Mouse (Mus musculus) hematopoietic stem cell, adult 5-6 weeks (primary cell): Measurements from ENCODE around the gene Sgip1. TPM values are rescaled to one million over a fixed set of nuclear protein-coding genes. Genes with fewer than 3 reads are reported as not detected.

Experiments used
- ATAC-seq, 2 experiments: fragments of 125-278 bp in 1 of 2; replicated peaks in 1 of 2; 2 replicates each; pipeline ENCODE4 v1.8.0; 2016 to 2017; ENCODE audit warnings: inconsistent platforms in 2 of 2, mild to moderate bottlenecking in 2 of 2, moderate number of reproducible peaks in 2 of 2, low read depth in 1 of 2, moderate TSS enrichment in 1 of 2; ENCODE audit not compliant: low FRiP score in 2 of 2, poor library complexity in 2 of 2, severe bottlenecking in 2 of 2, insufficient read depth in 1 of 2, low TSS enrichment in 1 of 2
- total RNA-seq: library from RNA; stranded (forward); fragments of 172-1452, 232-1000 nt; gene quantifications from 2 replicates; pipeline ENCODE4 v1.2.3, GENCODE M21; 2017

The Sgip1 gene
- total RNA-seq, 1 experiment from 2014 or later: 3.2 TPM

- ATAC-seq: peak; percentile 12 to 66; a peak in 2 of 4 replicates
Measured at GRCm38 (mm10) chr4:102859259-102860194, 118.4 kb downstream of the Sgip1 start.

- ATAC-seq: no peak
Measured at GRCm38 (mm10) chr4:102862751-102863710, 121.9 kb downstream of the Sgip1 start.

DNA sequence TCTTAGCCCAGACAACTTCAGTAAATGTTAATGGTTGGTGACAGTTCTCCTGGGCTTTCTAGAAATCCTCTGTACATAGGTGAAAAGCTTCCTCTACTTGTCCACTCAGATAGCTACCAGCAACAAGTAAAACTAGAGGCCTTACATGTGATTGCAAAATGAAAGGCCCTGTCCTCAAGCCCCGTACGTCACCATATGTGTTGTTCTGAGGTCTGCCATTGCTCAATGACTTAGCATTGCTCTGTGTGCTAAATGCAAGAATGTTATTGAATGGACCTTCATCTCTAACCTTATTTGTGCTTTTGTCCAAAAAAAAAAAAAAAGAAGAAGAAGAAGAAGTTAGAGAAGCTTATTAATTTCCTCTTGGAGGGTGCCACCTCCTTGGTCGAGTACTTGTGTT is 125.4 kb downstream of the Sgip1 start:
- ATAC-seq: no peak

DNA sequence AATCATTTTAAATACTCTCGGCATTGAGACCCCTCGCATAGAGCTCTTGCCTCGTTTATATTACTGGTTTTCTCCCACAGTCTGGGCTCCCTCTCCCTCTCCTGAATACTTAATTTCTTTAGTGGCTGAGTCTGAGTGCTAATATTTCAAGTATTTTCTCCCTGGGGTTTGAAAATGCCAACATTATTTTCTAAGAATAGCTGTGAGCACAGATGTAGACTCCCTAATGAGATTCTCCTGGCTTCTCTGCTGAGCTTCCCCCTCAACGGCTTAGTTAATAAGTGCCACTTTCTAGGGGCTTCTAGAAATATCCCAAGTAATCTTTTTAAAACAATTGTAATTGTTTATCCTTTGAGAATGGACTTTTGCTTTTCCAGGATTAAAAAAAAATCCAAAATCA is 130.2 kb downstream of the Sgip1 start:
- no peak for ATAC-seq

DNA sequence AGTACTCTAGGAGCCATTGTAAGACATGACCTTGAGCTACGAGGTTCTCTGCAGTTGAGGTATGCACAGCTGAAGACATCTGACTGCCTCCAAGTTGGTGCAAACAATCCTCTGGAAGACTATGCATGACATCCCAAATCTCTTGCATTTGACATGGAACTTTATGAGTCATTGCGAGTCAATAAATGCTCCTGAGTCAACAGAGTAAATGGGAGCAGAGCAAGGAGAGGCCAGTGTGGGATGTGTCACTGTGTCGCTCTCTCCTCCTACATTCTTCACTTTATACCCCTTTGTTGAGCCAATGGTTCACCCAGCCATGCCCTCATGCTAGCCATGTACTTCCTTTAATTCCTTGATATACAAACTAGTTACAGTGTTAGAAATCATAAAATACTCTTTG is 142.0 kb downstream of the Sgip1 start:
- no peak for ATAC-seq

GRCm38 (mm10) chr4:102884228-102884627 is 143.1 kb downstream of the Sgip1 start:
- ATAC-seq: no peak

GRCm38 (mm10) chr4:102886459-102886858 is 145.4 kb downstream of the Sgip1 start:
- no peak for ATAC-seq

- ATAC-seq: no peak
Measured at GRCm38 (mm10) chr4:102886902-102887301, 145.8 kb downstream of the Sgip1 start.

DNA sequence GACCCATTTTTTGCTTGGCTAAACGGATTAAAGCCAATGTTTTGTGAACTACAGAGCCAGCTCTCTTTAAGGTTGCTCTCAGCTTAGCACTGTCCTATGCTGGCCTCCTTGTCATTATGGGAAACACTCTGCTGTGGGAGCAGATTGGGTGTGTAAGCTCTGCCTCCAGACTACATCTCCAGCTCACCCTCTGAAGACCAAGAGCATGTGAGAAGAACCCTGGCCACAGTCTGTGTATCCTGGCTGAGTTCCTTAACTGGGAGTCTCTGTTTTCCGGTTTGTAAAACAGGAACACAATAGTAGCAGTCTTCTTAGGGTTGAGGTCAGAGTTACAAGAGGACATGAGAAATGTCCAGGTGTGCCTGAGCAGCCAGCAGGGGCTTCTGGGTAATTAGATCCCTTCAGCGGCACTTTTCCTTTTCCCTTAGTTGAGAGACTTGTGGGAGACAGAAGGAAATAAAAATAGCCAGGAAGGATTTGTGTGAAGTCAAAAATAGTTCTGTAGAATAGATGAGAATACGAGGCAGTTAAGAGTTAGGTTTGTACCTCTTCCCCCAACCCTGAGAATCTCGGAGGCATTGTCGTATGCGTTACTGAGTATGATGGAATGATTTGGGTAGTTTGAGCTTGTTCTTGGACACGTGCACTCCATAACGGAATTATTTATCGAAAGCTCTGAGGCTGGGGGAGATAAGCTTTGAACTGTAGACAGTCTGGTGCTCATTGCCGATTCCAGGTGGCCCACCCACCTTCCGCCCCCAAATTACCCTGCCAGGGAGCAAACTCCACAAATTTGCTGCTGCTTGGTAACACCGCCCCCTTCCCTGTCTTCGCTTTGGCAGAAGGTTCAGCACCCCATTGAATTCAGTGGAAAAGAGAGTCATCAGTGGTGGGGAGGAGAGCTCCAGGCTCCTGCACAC is 146.9 kb downstream of the Sgip1 start:
- no peak for ATAC-seq

GRCm38 (mm10) chr4:102895866-102896265 is 154.8 kb downstream of the Sgip1 start:
- ATAC-seq: no peak

- ATAC-seq: no peak
Measured at GRCm38 (mm10) chr4:102898987-102899386, 157.9 kb downstream of the Sgip1 start.

GRCm38 (mm10) chr4:102899683-102900082 is 158.6 kb downstream of the Sgip1 start:
- no peak for ATAC-seq

DNA sequence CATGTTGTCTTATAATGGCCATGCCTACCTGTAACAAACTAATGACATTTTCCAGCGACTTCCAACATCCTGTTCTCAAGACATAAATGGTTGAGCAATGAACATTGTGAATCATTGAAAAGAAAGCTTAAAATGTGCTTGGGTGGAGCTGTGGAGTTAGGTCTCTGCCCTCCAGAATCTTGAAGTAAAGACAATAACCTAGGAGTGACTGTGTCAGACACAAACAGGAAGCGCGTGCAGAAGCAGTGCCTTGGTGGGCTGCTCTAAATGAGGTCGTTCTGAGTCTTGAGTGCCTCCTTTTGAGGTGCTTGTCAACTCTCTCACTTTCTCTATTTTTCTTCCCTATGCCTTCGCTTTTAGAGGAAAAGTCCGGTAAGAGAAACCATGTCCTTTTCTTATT is 159.1 kb downstream of the Sgip1 start:
- no peak for ATAC-seq

DNA sequence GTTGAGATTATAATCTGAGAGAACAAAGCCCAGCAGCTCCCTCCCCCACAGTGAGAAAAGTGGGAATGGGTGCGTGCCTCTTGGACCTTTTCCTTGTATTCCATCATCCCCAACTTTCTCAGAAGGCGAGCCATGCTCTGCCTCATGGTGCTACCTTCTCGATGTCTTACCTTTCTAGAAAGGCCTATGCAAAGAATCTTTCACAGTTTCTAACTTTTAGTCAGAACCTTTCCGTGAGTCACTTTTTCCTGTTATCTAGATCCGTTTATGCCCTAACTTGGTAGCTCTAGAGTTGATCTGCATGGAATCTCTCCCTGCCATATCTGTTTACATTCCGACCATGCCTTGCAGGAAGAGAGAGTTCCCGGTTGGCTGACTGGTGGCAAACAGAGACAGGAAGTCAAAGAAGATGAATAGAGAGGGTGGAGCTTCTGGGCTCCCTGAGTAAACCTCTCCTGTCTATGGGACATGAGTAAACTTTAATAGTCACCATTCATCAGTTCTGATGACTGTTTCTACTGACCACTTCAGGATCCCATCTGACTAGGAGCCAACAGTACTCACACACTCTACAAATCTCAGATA is 166.8 kb downstream of the Sgip1 start:
- no peak for ATAC-seq

DNA sequence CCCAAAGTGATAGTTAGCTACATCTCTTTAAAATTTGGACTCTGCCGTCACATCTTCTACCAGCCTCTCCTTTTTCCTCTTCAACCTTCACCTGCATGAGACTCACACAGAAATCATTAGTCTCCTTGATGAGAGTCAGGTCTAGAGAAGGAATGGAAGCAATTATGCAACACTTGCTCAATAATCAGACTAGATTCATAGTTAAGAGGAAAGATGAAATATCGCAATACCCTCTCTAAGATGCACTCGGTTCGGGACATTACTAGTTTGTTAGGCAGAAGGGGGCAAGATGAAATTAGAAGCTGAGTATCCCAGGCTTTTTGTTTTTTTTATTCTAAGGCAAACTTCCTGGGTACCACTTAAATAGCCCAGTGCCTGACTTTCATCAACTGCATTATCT is 169.1 kb downstream of the Sgip1 start:
- no peak for ATAC-seq

- no peak for ATAC-seq
Measured at GRCm38 (mm10) chr4:102913176-102913575, 172.1 kb downstream of the Sgip1 start.
